Mouse (Mus musculus): ENCODE measurements around the gene Sbno2. TPM values are rescaled to one million over a fixed set of nuclear protein-coding genes. Genes with fewer than 3 reads are reported as not detected.

Gene Sbno2
- polyA plus RNA-seq, 1 experiment: 126 TPM

DNA sequence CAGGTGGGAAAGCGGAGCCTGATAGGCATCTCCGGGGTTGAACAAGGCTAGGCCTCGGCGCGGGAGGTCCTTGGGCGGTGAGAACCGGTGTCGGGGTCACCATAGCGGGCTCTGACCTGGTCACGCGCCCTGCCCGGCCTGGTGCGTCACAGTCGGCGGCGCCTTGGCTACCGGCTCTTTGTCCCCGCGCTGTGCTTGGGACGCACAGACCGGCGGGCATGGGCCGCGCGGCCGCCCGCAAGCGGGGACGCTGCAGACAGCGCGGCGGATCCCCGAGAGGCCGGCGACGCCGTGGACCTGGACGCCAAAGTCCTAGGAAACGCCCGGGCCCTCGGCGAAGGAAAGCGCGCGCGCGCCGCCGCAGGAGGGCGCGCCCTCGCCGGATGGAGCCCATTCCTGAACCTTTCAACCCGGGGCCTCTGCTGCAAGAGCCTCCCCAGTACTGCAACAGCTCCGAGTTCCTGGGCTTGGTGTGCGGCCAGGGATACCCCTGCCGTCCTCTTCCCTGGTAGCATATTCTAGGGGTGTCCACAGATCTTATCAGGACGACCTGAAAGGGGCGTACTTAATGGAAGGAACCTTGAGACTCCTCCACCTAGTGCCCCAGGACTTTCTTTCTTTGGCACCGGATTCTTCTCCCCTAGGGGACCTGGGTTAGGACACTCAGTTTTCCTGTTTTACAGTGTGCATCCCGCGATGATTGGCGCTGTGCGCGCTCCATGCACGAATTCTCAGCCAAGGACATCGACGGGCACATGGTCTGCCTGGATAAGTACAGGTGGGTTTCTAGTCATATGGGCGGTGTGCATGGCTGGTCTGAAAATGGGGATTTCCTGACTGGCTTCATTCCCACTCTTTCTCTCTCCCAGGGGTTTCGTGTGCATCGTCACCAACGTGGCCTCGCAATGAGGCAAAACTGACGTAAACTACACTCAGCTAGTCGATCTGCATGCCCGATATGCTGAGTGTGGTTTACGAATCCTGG is 51.2 kb downstream of the Sbno2 start:
- Histone ChIP-seq H3K27me3 (ENCODE audit: control insufficient read depth, insufficient read depth, low read length) (no peaks in the 10 kb centered on the region), H3K4me1 (ENCODE audit: control insufficient read depth, insufficient read depth, insufficient read length, low read length) (peaks cover 26% of the 10 kb centered on the region), H3K36me3 (ENCODE audit: control insufficient read depth, insufficient read depth, low read length) (peaks cover 32% of the 10 kb centered on the region), H3K27ac (ENCODE audit: insufficient read depth, low read depth, low read length) (peak overlapping the region; percentile 96), H3K4me3 (ENCODE audit: low read depth, low read length) (peak overlapping the region; percentile 86)
- 1% methylated on average over 77 of the region's 77 CpGs for WGBS
- TF ChIP-seq CTCF (IDR thresholded peaks at IDR 0.05; ENCODE audit: extremely low read depth, insufficient read length, insufficient replicate concordance, low read depth, low read length) (peak; percentile 43; the same call in 1 of the 2 replicates), POLR2A (IDR thresholded peaks at IDR 0.05; ENCODE audit: low read depth, low read length) (no peak; the same call in 1 of the 2 replicates)

DNA sequence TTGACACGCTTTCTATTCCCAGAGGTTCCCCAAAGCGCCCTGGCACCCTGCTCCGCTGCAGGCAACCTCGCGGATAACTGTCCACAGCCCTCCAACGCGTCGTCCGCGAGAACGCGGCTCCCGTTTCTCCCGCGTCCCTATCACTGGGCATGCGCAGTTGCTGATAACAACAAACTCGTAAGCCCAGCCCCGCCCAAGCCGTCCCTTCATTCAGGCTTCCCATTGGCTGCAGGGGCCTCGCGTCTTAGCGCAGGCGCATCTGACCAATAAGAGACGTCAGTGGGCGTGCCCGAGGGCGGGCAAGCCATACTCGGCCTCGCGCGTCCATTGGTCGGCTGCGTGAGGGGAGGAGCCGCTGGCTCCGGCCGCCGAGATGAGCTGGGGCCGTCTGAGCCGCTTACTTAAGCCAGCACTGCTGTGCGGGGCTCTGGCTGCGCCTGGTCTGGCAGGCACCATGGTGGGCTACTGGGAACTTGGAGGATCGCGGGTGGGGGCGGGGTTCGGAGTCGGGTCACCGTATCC is 52.1 kb downstream of the Sbno2 start:
- peaks cover 26% of the 10 kb centered on the region for H3K36me3 ChIP-seq (ENCODE audit: control insufficient read depth, insufficient read depth, low read length)
- no peaks in the 10 kb centered on the region for H3K27me3 ChIP-seq (ENCODE audit: control insufficient read depth, insufficient read depth, low read length)
- peak overlapping the region; percentile 86 for H3K4me3 ChIP-seq (ENCODE audit: low read depth, low read length)
- TF ChIP-seq CTCF (IDR thresholded peaks at IDR 0.05; ENCODE audit: extremely low read depth, insufficient read length, insufficient replicate concordance, low read depth, low read length) (no peak), POLR2A (IDR thresholded peaks at IDR 0.05; ENCODE audit: low read depth, low read length) (peak; percentile 96)
- peaks cover 26% of the 10 kb centered on the region for H3K4me1 ChIP-seq (ENCODE audit: control insufficient read depth, insufficient read depth, insufficient read length, low read length)
- under 1% methylated on average over 47 of the region's 47 CpGs for WGBS
- H3K27ac ChIP-seq (ENCODE audit: insufficient read depth, low read depth, low read length): peak overlapping the region; percentile 98

DNA sequence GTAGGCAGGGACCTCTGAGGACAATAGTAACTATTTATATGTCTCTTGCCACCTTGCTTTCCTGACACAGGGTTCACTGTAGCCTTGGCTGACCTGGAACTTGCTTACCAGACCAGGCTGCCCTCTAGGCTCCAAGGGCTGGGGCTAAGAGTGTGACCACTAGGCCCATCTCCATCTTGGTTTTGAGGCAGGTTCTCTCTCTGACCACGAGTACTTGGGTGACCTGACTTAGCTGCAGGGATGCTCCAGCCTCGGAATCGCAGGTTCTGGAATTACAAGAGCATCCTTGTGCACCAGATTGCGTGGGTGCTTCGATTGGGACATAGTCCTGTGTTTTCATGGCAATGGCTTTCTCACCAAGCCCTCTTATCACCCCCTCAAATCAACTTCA is 53.0 kb downstream of the Sbno2 start:
- Histone ChIP-seq H3K4me3 (ENCODE audit: low read depth, low read length) (no peak overlapping the region), H3K27ac (ENCODE audit: insufficient read depth, low read depth, low read length) (peak overlapping the region; percentile 98), H3K27me3 (ENCODE audit: control insufficient read depth, insufficient read depth, low read length) (no peaks in the 10 kb centered on the region), H3K36me3 (ENCODE audit: control insufficient read depth, insufficient read depth, low read length) (peaks cover 16% of the 10 kb centered on the region), H3K4me1 (ENCODE audit: control insufficient read depth, insufficient read depth, insufficient read length, low read length) (peaks cover 24% of the 10 kb centered on the region)
- WGBS: 87% methylated on average over 5 of the region's 5 CpGs
- TF ChIP-seq CTCF (IDR thresholded peaks at IDR 0.05; ENCODE audit: extremely low read depth, insufficient read length, insufficient replicate concordance, low read depth, low read length) (no peak), POLR2A (IDR thresholded peaks at IDR 0.05; ENCODE audit: low read depth, low read length) (no peak)

DNA sequence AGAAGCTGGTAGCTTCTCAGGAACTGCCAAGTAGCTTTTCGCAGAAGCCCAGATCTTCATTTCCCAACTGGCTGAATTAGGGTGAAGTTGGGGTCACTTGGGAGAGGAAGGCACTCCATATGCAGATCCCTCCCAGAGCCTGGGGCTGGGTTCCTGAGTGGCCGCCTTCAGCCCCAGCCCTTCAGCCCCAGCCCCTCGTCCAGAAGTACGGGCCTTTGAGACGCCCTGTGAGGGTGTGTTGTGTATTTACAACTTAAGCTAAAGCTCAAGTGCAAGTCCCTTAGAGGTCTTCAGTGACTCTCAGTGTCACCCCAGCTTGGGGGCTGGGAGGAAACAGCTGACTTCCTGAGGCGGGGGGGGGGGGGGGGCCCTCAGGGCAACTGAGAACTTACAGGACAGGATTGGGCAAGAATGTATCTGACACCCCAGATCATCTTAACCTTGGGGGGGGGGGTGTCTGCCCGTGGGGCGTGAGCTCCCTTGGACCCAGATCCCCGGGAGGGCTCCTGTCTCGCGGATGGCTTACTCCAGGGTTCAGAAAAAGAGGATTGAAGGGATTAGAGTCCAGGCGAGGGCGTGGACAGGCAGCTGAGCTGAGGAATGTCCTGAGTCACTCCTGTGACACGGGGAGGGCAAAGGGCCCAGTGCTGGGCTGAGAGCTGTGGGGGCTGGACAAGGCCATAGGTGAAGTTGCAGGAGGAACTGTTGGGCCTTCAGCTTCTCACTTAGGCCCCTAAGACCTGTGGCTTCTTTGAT is 53.6 kb downstream of the Sbno2 start:
- TF ChIP-seq POLR2A (IDR thresholded peaks at IDR 0.05; ENCODE audit: low read depth, low read length) (no peak; the same call in 1 of the 2 replicates), CTCF (IDR thresholded peaks at IDR 0.05; ENCODE audit: extremely low read depth, insufficient read length, insufficient replicate concordance, low read depth, low read length) (no peak)
- WGBS: 36% methylated on average over 14 of the region's 14 CpGs
- Histone ChIP-seq H3K36me3 (ENCODE audit: control insufficient read depth, insufficient read depth, low read length) (peaks cover 10% of the 10 kb centered on the region), H3K27me3 (ENCODE audit: control insufficient read depth, insufficient read depth, low read length) (no peaks in the 10 kb centered on the region), H3K4me3 (ENCODE audit: low read depth, low read length) (no peak overlapping the region), H3K4me1 (ENCODE audit: control insufficient read depth, insufficient read depth, insufficient read length, low read length) (peaks cover 19% of the 10 kb centered on the region), H3K27ac (ENCODE audit: insufficient read depth, low read depth, low read length) (peak overlapping the region; percentile 98)

DNA sequence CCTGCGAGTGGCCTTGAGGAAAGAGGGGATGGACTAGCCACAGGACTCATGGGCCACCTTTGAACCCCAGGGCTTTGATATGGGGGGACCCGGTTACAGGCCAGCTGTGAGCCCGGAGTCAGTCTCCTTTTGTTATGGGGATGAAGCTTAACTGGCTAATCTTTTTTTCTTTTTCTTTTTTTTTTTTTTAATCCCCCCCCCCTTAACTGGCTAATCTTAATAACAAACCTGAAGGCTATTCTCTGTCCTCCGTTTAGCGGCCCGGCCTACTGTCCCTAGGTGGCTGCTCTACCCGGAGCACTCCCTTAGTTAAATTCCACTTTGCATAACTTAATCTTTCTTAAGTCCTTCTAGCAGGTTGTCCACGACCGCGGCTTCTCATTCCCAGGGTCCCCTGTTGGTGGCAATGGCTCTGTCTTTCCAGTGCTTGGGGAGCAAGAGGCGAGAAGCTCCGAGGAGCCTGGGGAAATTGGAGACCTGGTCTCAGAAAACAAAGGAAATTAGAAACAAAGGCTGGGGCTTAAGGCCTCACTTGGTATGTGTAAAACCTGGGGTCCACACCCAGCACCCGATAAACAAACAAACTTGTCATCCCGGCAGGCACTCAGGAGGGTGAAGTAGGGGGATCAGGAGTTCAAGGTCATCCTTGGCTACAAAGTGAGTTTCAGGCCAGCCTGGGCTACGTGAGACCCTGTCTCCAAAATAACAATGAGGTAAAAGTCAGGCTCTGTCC is 54.3 kb downstream of the Sbno2 start:
- Histone ChIP-seq H3K27me3 (ENCODE audit: control insufficient read depth, insufficient read depth, low read length) (no peaks in the 10 kb centered on the region), H3K4me1 (ENCODE audit: control insufficient read depth, insufficient read depth, insufficient read length, low read length) (peaks cover 19% of the 10 kb centered on the region), H3K27ac (ENCODE audit: insufficient read depth, low read depth, low read length) (peak overlapping the region; percentile 98), H3K36me3 (ENCODE audit: control insufficient read depth, insufficient read depth, low read length) (peaks cover 6% of the 10 kb centered on the region), H3K4me3 (ENCODE audit: low read depth, low read length) (no peak overlapping the region)
- TF ChIP-seq POLR2A (IDR thresholded peaks at IDR 0.05; ENCODE audit: low read depth, low read length) (no peak), CTCF (IDR thresholded peaks at IDR 0.05; ENCODE audit: extremely low read depth, insufficient read length, insufficient replicate concordance, low read depth, low read length) (no peak)
- WGBS: 69% methylated on average over 15 of the region's 15 CpGs

DNA sequence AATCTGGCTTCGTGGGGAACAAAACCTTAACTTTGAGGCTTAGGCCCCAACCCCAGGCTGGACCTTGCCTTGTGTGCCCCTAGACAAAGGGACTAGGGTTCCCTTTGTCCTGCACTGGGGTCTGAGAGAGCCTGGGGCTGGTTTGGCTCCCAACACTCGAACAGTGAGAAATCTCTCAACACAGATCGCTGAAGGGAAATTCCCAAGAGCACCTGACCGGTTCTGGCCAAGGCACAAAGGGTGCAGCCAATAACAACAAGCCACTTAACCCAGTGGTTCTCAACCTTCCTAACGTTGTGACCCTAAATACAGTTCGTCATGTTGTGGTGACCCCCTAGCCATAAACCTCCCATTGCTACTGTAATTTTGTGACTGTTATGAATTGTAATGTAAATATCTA is 55.1 kb downstream of the Sbno2 start:
- Histone ChIP-seq H3K36me3 (ENCODE audit: control insufficient read depth, insufficient read depth, low read length) (no peaks in the 10 kb centered on the region), H3K4me3 (ENCODE audit: low read depth, low read length) (no peak overlapping the region), H3K27ac (ENCODE audit: insufficient read depth, low read depth, low read length) (no peak overlapping the region), H3K4me1 (ENCODE audit: control insufficient read depth, insufficient read depth, insufficient read length, low read length) (peaks cover 19% of the 10 kb centered on the region), H3K27me3 (ENCODE audit: control insufficient read depth, insufficient read depth, low read length) (no peaks in the 10 kb centered on the region)
- TF ChIP-seq POLR2A (IDR thresholded peaks at IDR 0.05; ENCODE audit: low read depth, low read length) (no peak), CTCF (IDR thresholded peaks at IDR 0.05; ENCODE audit: extremely low read depth, insufficient read length, insufficient replicate concordance, low read depth, low read length) (no peak)
- 68% methylated on average over 6 of the region's 6 CpGs for WGBS

All from small intestine, adult 2 months (tissue).